Mouse (Mus musculus) heart, embryonic 13.5 days (tissue): ENCODE measurements around the gene Syngr2. TPM values are rescaled to one million over a fixed set of nuclear protein-coding genes. Genes with fewer than 3 reads are reported as not detected.

Source experiments
- ATAC-seq: fragments of 200-750 bp; cut with Nextera tagmentation; 2 replicates; pipeline ENCODE4 v1.8.0; 2017; ENCODE audit warnings: moderate TSS enrichment; ENCODE audit not compliant: insufficient number of reproducible peaks, low FRiP score, low TSS enrichment; ENCODE audit errors: extremely low read depth
- H3K27ac ChIP-seq: fragments of 300-500 bp; sonication (generic); replicated peaks from 2 replicates; pipeline ENCODE4 v1.5.1; 2015; ENCODE audit warnings: moderate library complexity, mild to moderate bottlenecking, inconsistent platforms
- H3K27me3 ChIP-seq: fragments of 300-500 bp; sonication (generic); replicated peaks from 2 replicates; pipeline ENCODE4 v1.6.1; 2015; ENCODE audit warnings: mild to moderate bottlenecking, inconsistent platforms
- H3K36me3 ChIP-seq: fragments of 300-500 bp; sonication (generic); 2 replicates; pipeline ENCODE4 v1.6.1; 2015; ENCODE audit warnings: mild to moderate bottlenecking, inconsistent platforms
- H3K4me1 ChIP-seq: fragments of 300-500 bp; sonication (generic); 2 replicates; pipeline ENCODE4 v1.6.1; 2015; ENCODE audit warnings: inconsistent platforms
- H3K4me2 ChIP-seq: fragments of 300-500 bp; sonication (generic); 2 replicates; pipeline ENCODE4 v1.6.1; 2015; ENCODE audit warnings: inconsistent platforms, mild to moderate bottlenecking, moderate library complexity
- H3K4me3 ChIP-seq: fragments of 300-500 bp; sonication (generic); 2 replicates; pipeline ENCODE4 v1.5.1; 2015; ENCODE audit warnings: moderate library complexity, mild to moderate bottlenecking, inconsistent platforms
- H3K9ac ChIP-seq: fragments of 300-500 bp; sonication (generic); 2 replicates; pipeline ENCODE4 v1.6.1; 2015; ENCODE audit warnings: inconsistent platforms, mild to moderate bottlenecking, moderate library complexity
- H3K9me3 ChIP-seq: fragments of 300-500 bp; sonication (generic); 2 replicates; pipeline ENCODE4 v1.6.1; 2016; ENCODE audit warnings: inconsistent platforms
- WGBS: fragments of 180-500 bp; shearing (Covaris S2); methylation state at CpG from one replicate; pipeline ENCODE4 v1.1.7; 2015; ENCODE audit warnings: mixed read lengths; 5-methylcytosine and 5-hydroxymethylcytosine counted together
- polyA plus RNA-seq: library from polyadenylated mRNA; unstranded; fragments of >200 nt; fragmentation: Nextera tagmentation; extraction: Ambion mirVana; gene quantifications from 2 replicates; pipeline ENCODE4 v1.2.1, GENCODE M21; 2015

The Syngr2 gene
- 74.8 and 75.6 TPM in 2 replicates for polyA plus RNA-seq

GRCm38 (mm10) chr11:117809407-117810311, at the start of gene Syngr2, which contains the start of gene Gm20708:
Gene Syngr2 (plus strand): TSS chr11:117809668.
Gene Gm20708 (plus strand): TSS chr11:117809668.
- peak within 1 kb of the TSS; percentile 97 for H3K4me2 ChIP-seq
- H3K4me1 ChIP-seq = peaks cover 32% of the 10 kb centered on the region
- peak within 1 kb of the TSS; percentile 90 for H3K4me3 ChIP-seq
- H3K27me3 ChIP-seq = no peaks in the 10 kb centered on the region
- H3K9ac ChIP-seq = peak within 1 kb of the TSS; percentile 91
- WGBS = under 1% methylated on average over 75 of the region's 75 CpGs
- H3K36me3 ChIP-seq = peaks cover 34% of the 10 kb centered on the region
- no peaks in the 10 kb centered on the region for H3K9me3 ChIP-seq
- H3K27ac ChIP-seq = peak within 1 kb of the TSS; percentile 75
- ATAC-seq = peak; percentile 64

GRCm38 (mm10) chr11:117760374-117761119, 48.9 kb upstream of the Syngr2 start:
- ATAC-seq = no peak
- Histone ChIP-seq H3K4me2 (no peak overlapping the region), H3K36me3 (peaks cover 96% of the 10 kb centered on the region), H3K4me1 (no peaks in the 10 kb centered on the region), H3K9me3 (no peaks in the 10 kb centered on the region), H3K27ac (no peak overlapping the region), H3K4me3 (no peak overlapping the region), H3K27me3 (no peaks in the 10 kb centered on the region), H3K9ac (no peak overlapping the region)
- WGBS = 86% methylated on average over 26 of the region's 26 CpGs

- ATAC-seq = no peak
- no peaks in the 10 kb centered on the region for H3K27me3 ChIP-seq
- H3K4me1 ChIP-seq = peaks cover 8% of the 10 kb centered on the region
- no peak overlapping the region for H3K9ac ChIP-seq
- no peaks in the 10 kb centered on the region for H3K9me3 ChIP-seq
- WGBS = 91% methylated on average over 13 of the region's 13 CpGs
- H3K36me3 ChIP-seq = peaks cover 96% of the 10 kb centered on the region
- H3K4me2 ChIP-seq = no peak overlapping the region
- H3K27ac ChIP-seq = no peak overlapping the region
- no peak overlapping the region for H3K4me3 ChIP-seq
These were observed 47.7 kb upstream of the Syngr2 start for GRCm38 (mm10) chr11:117761801-117762200.

GRCm38 (mm10) chr11:117762246-117762645, 47.2 kb upstream of the Syngr2 start:
- Histone ChIP-seq H3K27ac (no peak overlapping the region), H3K9me3 (no peaks in the 10 kb centered on the region), H3K4me1 (peaks cover 8% of the 10 kb centered on the region), H3K27me3 (no peaks in the 10 kb centered on the region), H3K36me3 (peaks cover 95% of the 10 kb centered on the region), H3K4me2 (no peak overlapping the region), H3K4me3 (no peak overlapping the region), H3K9ac (no peak overlapping the region)
- ATAC-seq = no peak
- WGBS = 53% methylated on average over 12 of the region's 12 CpGs

- ATAC-seq = no peak
- Histone ChIP-seq H3K4me3 (no peak overlapping the region), H3K27ac (no peak overlapping the region), H3K9me3 (no peaks in the 10 kb centered on the region), H3K9ac (no peak overlapping the region), H3K4me1 (peaks cover 16% of the 10 kb centered on the region), H3K27me3 (no peaks in the 10 kb centered on the region), H3K36me3 (peaks cover 87% of the 10 kb centered on the region), H3K4me2 (no peak overlapping the region)
- WGBS = 72% methylated on average over 9 of the region's 9 CpGs
These were observed 45.1 kb upstream of the Syngr2 start for GRCm38 (mm10) chr11:117764319-117764718.

- Histone ChIP-seq H3K36me3 (peaks cover 86% of the 10 kb centered on the region), H3K9ac (no peak overlapping the region), H3K4me1 (peaks cover 21% of the 10 kb centered on the region), H3K27me3 (no peaks in the 10 kb centered on the region), H3K4me3 (no peak overlapping the region), H3K9me3 (no peaks in the 10 kb centered on the region), H3K27ac (no peak overlapping the region), H3K4me2 (no peak overlapping the region)
- WGBS = 86% methylated on average over 5 of the region's 5 CpGs
- ATAC-seq = no peak
These were observed 44.1 kb upstream of the Syngr2 start for GRCm38 (mm10) chr11:117765361-117765760.

- Histone ChIP-seq H3K9me3 (no peaks in the 10 kb centered on the region), H3K9ac (no peak overlapping the region), H3K4me1 (peaks cover 21% of the 10 kb centered on the region), H3K4me3 (no peak overlapping the region), H3K27me3 (no peaks in the 10 kb centered on the region), H3K4me2 (no peak overlapping the region), H3K27ac (no peak overlapping the region), H3K36me3 (peaks cover 84% of the 10 kb centered on the region)
- ATAC-seq = no peak
- WGBS = 68% methylated on average over 3 of the region's 3 CpGs
These were observed 43.2 kb upstream of the Syngr2 start for GRCm38 (mm10) chr11:117766275-117766674.

GRCm38 (mm10) chr11:117768725-117769682, 40.5 kb upstream of the Syngr2 start:
- Histone ChIP-seq H3K27me3 (no peaks in the 10 kb centered on the region), H3K27ac (no peak overlapping the region), H3K4me2 (no peak overlapping the region), H3K36me3 (peaks cover 88% of the 10 kb centered on the region), H3K4me3 (no peak overlapping the region), H3K4me1 (peaks cover 21% of the 10 kb centered on the region), H3K9me3 (no peaks in the 10 kb centered on the region), H3K9ac (no peak overlapping the region)
- ATAC-seq = no peak
- WGBS = 76% methylated on average over 20 of the region's 20 CpGs

GRCm38 (mm10) chr11:117769683-117770047, 39.8 kb upstream of the Syngr2 start:
- Histone ChIP-seq H3K27ac (no peak overlapping the region), H3K36me3 (peaks cover 87% of the 10 kb centered on the region)
- 93% methylated on average over 7 of the region's 7 CpGs for WGBS

GRCm38 (mm10) chr11:117770407-117770806, 39.1 kb upstream of the Syngr2 start:
- Histone ChIP-seq H3K27ac (no peak overlapping the region), H3K27me3 (no peaks in the 10 kb centered on the region), H3K9ac (no peak overlapping the region), H3K4me2 (no peak overlapping the region), H3K9me3 (no peaks in the 10 kb centered on the region), H3K36me3 (peaks cover 87% of the 10 kb centered on the region), H3K4me3 (no peak overlapping the region), H3K4me1 (peaks cover 21% of the 10 kb centered on the region)
- WGBS = 86% methylated on average over 10 of the region's 10 CpGs
- no peak for ATAC-seq

More at GRCm38 (mm10) chr11:117769683-117770047, 39.8 kb upstream of the Syngr2 start:
- H3K4me1 ChIP-seq = peaks cover 21% of the 10 kb centered on the region
- H3K27me3 ChIP-seq = no peaks in the 10 kb centered on the region
- no peak for ATAC-seq
- H3K9me3 ChIP-seq = no peaks in the 10 kb centered on the region
- H3K4me3 ChIP-seq = no peak overlapping the region
- no peak overlapping the region for H3K9ac ChIP-seq
- no peak overlapping the region for H3K4me2 ChIP-seq
